8 mouse cellular contexts compared by ENCODE assay signal in genomic region chr2:19658661-19659384, GRCm38 (mm10). TPM values are rescaled to one million over a fixed set of nuclear protein-coding genes. Genes with fewer than 3 reads are reported as not detected.
A peak's percentile ranks its signal among the peaks of the same experiment; 100 is the strongest.
DNase-seq lines count a peak whose midpoint lies in the region; ATAC-seq and TF ChIP-seq lines count a peak whose summit lies in the region.

No protein-coding gene starts in this region.

- H3K4me1 ChIP-seq in embryonic facial prominence, embryonic 15.5 days: peaks cover 16% of the 10 kb centered on the region; the same call in 1 of the 2 replicates
- H3K4me1 ChIP-seq in heart, embryonic 16.5 days (ENCODE audit: control insufficient read depth, insufficient read depth, low read length): peaks cover 11% of the 10 kb centered on the region
- H3K4me1 ChIP-seq in lung, embryonic 16.5 days (replicated peaks; ENCODE audit: control insufficient read depth, insufficient read depth, low read length): peaks cover 23% of the 10 kb centered on the region
- H3K4me1 ChIP-seq in olfactory bulb, adult 2 months (ENCODE audit: control insufficient read depth, insufficient read depth, low read length): peaks cover 4% of the 10 kb centered on the region; the same call in 1 of the 2 replicates

- peak overlapping the region; percentile 80 for H3K4me2 ChIP-seq in embryonic facial prominence, embryonic 15.5 days (replicated peaks)
- H3K4me2 ChIP-seq in heart, embryonic 16.5 days (ENCODE audit: low read depth, low read length): peak overlapping the region; percentile 90
- H3K4me2 ChIP-seq in lung, embryonic 16.5 days (ENCODE audit: low read depth, low read length): peak overlapping the region; percentile 80

- TF ChIP-seq CTCF in olfactory bulb, adult 2 months (IDR thresholded peaks at IDR 0.05; ENCODE audit: insufficient read depth, low read depth, low read length): no peak

- ATAC-seq in embryonic facial prominence, embryonic 15.5 days (ENCODE audit: insufficient number of reproducible peaks, low FRiP score, low TSS enrichment, low read depth): no peak; the same call in 1 of the 2 replicates
- ATAC-seq in heart, embryonic 16.5 days (replicated peaks; ENCODE audit: extremely low read depth, insufficient read depth, low FRiP score): no peak; the same call in 1 of the 2 replicates
- ATAC-seq in lung, embryonic 16.5 days (ENCODE audit: low read depth): peak; percentile 2; the same call in 1 of the 2 replicates

- WGBS in embryonic facial prominence, embryonic 15.5 days: 4% methylated on average over 49 of the region's 49 CpGs
- WGBS in heart, embryonic 16.5 days: 2% methylated on average over 49 of the region's 49 CpGs
- WGBS in lung, embryonic 16.5 days: under 1% methylated on average over 49 of the region's 49 CpGs
- 4% methylated on average over 49 of the region's 49 CpGs for WGBS in olfactory bulb, adult 2 months

- H3K4me3 ChIP-seq in embryonic facial prominence, embryonic 15.5 days (replicated peaks): peak overlapping the region; percentile 74
- peak overlapping the region; percentile 93 for H3K4me3 ChIP-seq in heart, embryonic 16.5 days (ENCODE audit: low read length)
- H3K4me3 ChIP-seq in lung, embryonic 16.5 days (ENCODE audit: low read length): peak overlapping the region; percentile 86
- peak overlapping the region; percentile 77 for H3K4me3 ChIP-seq in olfactory bulb, adult 2 months (ENCODE audit: insufficient read depth, low read depth, low read length)

- peak overlapping the region; percentile 90; the same call in 1 of the 2 replicates for H3K27ac ChIP-seq in embryonic facial prominence, embryonic 15.5 days (replicated peaks)
- H3K27ac ChIP-seq in heart, embryonic 16.5 days (ENCODE audit: low read length): peak overlapping the region; percentile 98
- H3K27ac ChIP-seq in lung, embryonic 16.5 days (ENCODE audit: low read length): peak overlapping the region; percentile 97
- peak overlapping the region; percentile 86; the same call in 1 of the 2 replicates for H3K27ac ChIP-seq in olfactory bulb, adult 2 months (ENCODE audit: insufficient read depth, low read depth, low read length)

- no peaks in the 10 kb centered on the region for H3K9me3 ChIP-seq in embryonic facial prominence, embryonic 15.5 days (replicated peaks)
- no peaks in the 10 kb centered on the region for H3K9me3 ChIP-seq in heart, embryonic 16.5 days (replicated peaks; ENCODE audit: control insufficient read depth, low read length)
- H3K9me3 ChIP-seq in lung, embryonic 16.5 days (ENCODE audit: control insufficient read depth, low read length): no peaks in the 10 kb centered on the region

- DNase-seq in right cerebral cortex, adult 18-20 months: peak; percentile 30
- no peak for DNase-seq in right cerebral cortex, postnatal 4 days
- peak; percentile 45 to 57 for DNase-seq in kidney, postnatal 4 days
- DNase-seq in thymus, postnatal 10 days (ENCODE audit: low spot score in 2 of 2): peak; percentile 30 to 36

- H3K36me3 ChIP-seq in embryonic facial prominence, embryonic 15.5 days: no peaks in the 10 kb centered on the region
- H3K36me3 ChIP-seq in heart, embryonic 16.5 days (ENCODE audit: control insufficient read depth, insufficient read depth): no peaks in the 10 kb centered on the region
- no peaks in the 10 kb centered on the region for H3K36me3 ChIP-seq in lung, embryonic 16.5 days (ENCODE audit: control insufficient read depth, insufficient read depth, low read length)

- H3K27me3 ChIP-seq in embryonic facial prominence, embryonic 15.5 days: peaks cover 16% of the 10 kb centered on the region
- no peaks in the 10 kb centered on the region for H3K27me3 ChIP-seq in heart, embryonic 16.5 days (ENCODE audit: control insufficient read depth, insufficient read depth, low read length)
- H3K27me3 ChIP-seq in lung, embryonic 16.5 days (ENCODE audit: control insufficient read depth, insufficient read depth, low read depth, low read length): no peaks in the 10 kb centered on the region

- no peak for TF ChIP-seq POLR2A in olfactory bulb, adult 2 months (IDR thresholded peaks at IDR 0.05; ENCODE audit: insufficient read depth, low read depth, low read length)

- H3K9ac ChIP-seq in embryonic facial prominence, embryonic 15.5 days: peak overlapping the region; percentile 60
- H3K9ac ChIP-seq in heart, embryonic 16.5 days (ENCODE audit: low read length): peak overlapping the region; percentile 99
- H3K9ac ChIP-seq in lung, embryonic 16.5 days (ENCODE audit: low read length): peak overlapping the region; percentile 91

RNA-seq across cellular contexts. Expression of gene Otud1, which starts 1.3 kb away (rescaled TPM):
- polyA plus RNA-seq in embryonic facial prominence, embryonic 15.5 days (2015; fragmentation: Nextera tagmentation; extraction: Ambion mirVana): 2.3 and 2.6 TPM in 2 replicates
- 6.9 and 7.6 TPM in 2 replicates for polyA plus RNA-seq in heart, embryonic 16.5 days (2015; fragmentation: Nextera tagmentation; extraction: Ambion mirVana)
- polyA plus RNA-seq in lung, embryonic 16.5 days (2015; fragmentation: Nextera tagmentation; extraction: Ambion mirVana): 4.6 and 5.3 TPM in 2 replicates
- not detected in 2 replicates for polyA plus RNA-seq in olfactory bulb, adult 2 months (2012; ENCODE audit: insufficient read depth, insufficient read length, low replicate concordance, missing spikeins)
